Mouse (Mus musculus) liver, adult 2 months (tissue): Measurements from ENCODE around the gene Cx3cr1.

ENCODE experiments used
- CTCF ChIP-seq: fragments of 200-500 bp; IDR thresholded peaks from 2 replicates; pipeline ENCODE4 v1.5.1; 2011; ENCODE audit warnings: low read depth, low read length, control low read depth
- POLR2A ChIP-seq: fragments of 200-500 bp; IDR thresholded peaks from 2 replicates; pipeline ENCODE4 v1.6.1; 2011; ENCODE audit warnings: low read length, control low read depth; ENCODE audit not compliant: insufficient read depth; ENCODE audit errors: extremely low read depth

- TF ChIP-seq CTCF (no peak), POLR2A (peak; percentile 48; the same call in 1 of the 2 replicates)
These were observed 175.2 kb downstream of the Cx3cr1 start, which contains the start of gene Wdr48 for GRCm38 (mm10) chr9:119894339-119895009.
